Mouse (Mus musculus) myocyte (in vitro differentiated cells): ENCODE results near the gene Mcmbp. TPM values are rescaled to one million over a fixed set of nuclear protein-coding genes. Genes with fewer than 3 reads are reported as not detected.
A peak's percentile ranks its signal among the peaks of the same experiment; 100 is the strongest.
"Not testable (repeated sequence)": the region's sequence is repeated elsewhere in the genome, so short reads cannot be mapped to it uniquely, and the experiment has no call there.

ENCODE experiments used
- H3K27me3 ChIP-seq: one replicate; pipeline ENCODE4 v1.6.1; 2011; ENCODE audit not compliant: control insufficient read depth, insufficient read depth, insufficient read length
- H3K36me3 ChIP-seq: one replicate; pipeline ENCODE4 v1.6.1; 2011; ENCODE audit not compliant: control insufficient read depth, insufficient read depth
- H3K4me2 ChIP-seq: one replicate; pipeline ENCODE4 v1.6.1; 2011; ENCODE audit warnings: low read depth, control low read depth
- H3K4me3 ChIP-seq: one replicate; pipeline ENCODE4 v1.5.1; 2011; ENCODE audit warnings: mild to moderate bottlenecking, control low read depth, moderate library complexity
- H3K79me2 ChIP-seq: one replicate; pipeline ENCODE4 v1.6.1; 2011; ENCODE audit not compliant: control insufficient read depth, insufficient read depth
- H3ac ChIP-seq: one replicate; pipeline ENCODE4 v1.6.1; 2011; ENCODE audit not compliant: control insufficient read depth, insufficient read length
- CEBPB ChIP-seq: IDR thresholded peaks from 2 replicates; pipeline ENCODE4 v1.6.1; 2011; ENCODE audit warnings: mild to moderate bottlenecking, moderate library complexity; ENCODE audit not compliant: poor library complexity, insufficient read depth, severe bottlenecking
- E2F4 ChIP-seq: IDR thresholded peaks from one replicate; pipeline ENCODE4 v1.6.1; 2011; ENCODE audit warnings: mild to moderate bottlenecking, control low read depth, moderate library complexity; ENCODE audit not compliant: insufficient read depth
- MAX ChIP-seq: IDR thresholded peaks from one replicate; pipeline ENCODE4 v1.6.1; 2011; ENCODE audit warnings: low read depth, mild to moderate bottlenecking, control low read depth
- MYOD1 ChIP-seq, 3 experiments: IDR thresholded peaks; one replicate each; pipeline ENCODE4 v1.6.1; 2011; ENCODE audit warnings: control low read depth in 2 of 3, low read depth in 2 of 3, mild to moderate bottlenecking in 2 of 3, moderate library complexity in 1 of 3; ENCODE audit not compliant: insufficient read length in 2 of 3, control insufficient read depth in 1 of 3
- MYOG ChIP-seq, 3 experiments: IDR thresholded peaks; one replicate each; pipeline ENCODE4 v1.6.1; 2011; ENCODE audit warnings: control low read depth in 2 of 3, low read depth in 2 of 3, mild to moderate bottlenecking in 2 of 3; ENCODE audit not compliant: insufficient read length in 2 of 3, control insufficient read depth in 1 of 3, insufficient read depth in 1 of 3
- POLR2A ChIP-seq: IDR thresholded peaks from one replicate; pipeline ENCODE4 v1.6.1; 2011; ENCODE audit warnings: low read depth, mild to moderate bottlenecking, control low read depth, moderate library complexity; ENCODE audit not compliant: insufficient read length
- POLR2AphosphoS2 ChIP-seq: IDR thresholded peaks from one replicate; pipeline ENCODE4 v1.6.1; 2011; ENCODE audit warnings: low read depth, control low read depth; ENCODE audit not compliant: insufficient read length
- REST ChIP-seq: IDR thresholded peaks from one replicate; pipeline ENCODE4 v1.6.1; 2011; ENCODE audit warnings: mild to moderate bottlenecking, control low read depth, moderate library complexity; ENCODE audit not compliant: insufficient read depth, insufficient read length
- SRF ChIP-seq: IDR thresholded peaks from one replicate; pipeline ENCODE4 v1.6.1; 2011; ENCODE audit warnings: low read depth; ENCODE audit not compliant: control insufficient read depth, insufficient read length
- TCF12 ChIP-seq: IDR thresholded peaks from one replicate; pipeline ENCODE4 v1.6.1; 2011; ENCODE audit warnings: mild to moderate bottlenecking, control low read depth; ENCODE audit not compliant: poor library complexity, insufficient read depth, severe bottlenecking
- TCF3 ChIP-seq: IDR thresholded peaks from one replicate; pipeline ENCODE4 v1.6.1; 2011; ENCODE audit warnings: low read depth, control low read depth; ENCODE audit not compliant: insufficient read length
- USF1 ChIP-seq: IDR thresholded peaks from one replicate; pipeline ENCODE4 v1.6.1; 2011; ENCODE audit warnings: low read depth, mild to moderate bottlenecking, control low read depth, moderate library complexity
- polyA plus RNA-seq: library from polyadenylated mRNA; unstranded; fragments of >200 nt; fragmentation: generic; extraction: Trizol; gene quantifications from one replicate; pipeline ENCODE4 v1.2.1, GENCODE M21; 2012; ENCODE audit warnings: missing spikeins

Mcmbp gene
- polyA plus RNA-seq, 1 experiment: 14.5 TPM

DNA sequence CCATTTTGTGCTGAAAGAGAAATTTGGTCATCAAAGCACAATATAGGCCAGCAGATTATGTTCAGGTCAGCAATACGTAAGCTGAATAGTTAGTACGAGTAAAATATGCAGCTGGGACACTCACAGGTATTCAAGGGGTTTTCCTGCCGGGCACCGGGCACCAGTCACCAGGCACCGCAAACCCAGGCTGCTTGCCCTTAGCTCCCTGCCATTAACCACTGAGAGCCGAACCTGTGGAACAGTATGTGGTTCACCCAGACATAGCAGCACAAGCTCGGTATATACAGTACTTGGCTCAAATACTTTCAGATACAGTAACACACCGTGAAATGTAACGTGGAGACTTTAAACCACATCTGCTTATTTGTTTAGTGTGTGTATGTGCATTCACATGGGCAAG is 15.1 kb downstream of the Mcmbp start:
- H3K4me3 ChIP-seq: no peak overlapping the region
- TF ChIP-seq MAX: no peak
- TF ChIP-seq SRF: no peak
- TF ChIP-seq POLR2A: no peak
- TF ChIP-seq MYOD1 (IDR thresholded peaks at IDR 0.05; ENCODE audit: control insufficient read depth in 1 of 3, insufficient read length in 2 of 3, low read depth in 2 of 3): no peak
- TF ChIP-seq E2F4: no peak
- TF ChIP-seq MYOG (IDR thresholded peaks at IDR 0.05; ENCODE audit: control insufficient read depth in 1 of 3, insufficient read depth in 1 of 3, insufficient read length in 2 of 3, low read depth in 2 of 3): no peak
- TF ChIP-seq REST: no peak
- no peak for TF ChIP-seq CEBPB
- H3K79me2 ChIP-seq: peaks cover 31% of the 10 kb centered on the region
- no peak overlapping the region for H3ac ChIP-seq
- no peak overlapping the region for H3K4me2 ChIP-seq
- H3K36me3 ChIP-seq: peaks cover 4% of the 10 kb centered on the region
- H3K27me3 ChIP-seq: no peaks in the 10 kb centered on the region

DNA sequence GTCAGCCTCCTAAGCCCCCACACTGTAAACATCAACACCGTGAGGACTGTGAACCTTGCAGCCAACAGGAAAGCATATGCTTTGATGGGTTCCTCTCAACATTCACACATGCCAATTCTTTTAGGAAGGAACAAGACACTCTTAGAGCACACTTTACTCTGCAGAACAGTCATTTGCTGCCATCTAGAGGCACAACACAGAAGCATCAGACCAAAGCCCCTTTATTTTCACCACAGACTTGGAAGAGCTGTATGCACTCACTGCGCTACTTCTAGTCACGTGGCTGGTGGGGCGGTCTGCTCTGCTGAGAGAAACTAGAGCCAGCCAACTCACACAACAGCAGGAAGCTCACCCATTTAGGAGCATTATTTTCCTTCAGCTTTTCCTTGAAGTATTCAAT is 15.5 kb downstream of the Mcmbp start:
- TF ChIP-seq MYOG (IDR thresholded peaks at IDR 0.05; ENCODE audit: control insufficient read depth in 1 of 3, insufficient read depth in 1 of 3, insufficient read length in 2 of 3, low read depth in 2 of 3): no peak
- TF ChIP-seq MYOD1 (IDR thresholded peaks at IDR 0.05; ENCODE audit: control insufficient read depth in 1 of 3, insufficient read length in 2 of 3, low read depth in 2 of 3): no peak
- TF ChIP-seq USF1: peak; percentile 29
- Histone ChIP-seq H3K4me2 (no peak overlapping the region), H3K36me3 (peaks cover 4% of the 10 kb centered on the region), H3K4me3 (no peak overlapping the region), H3K79me2 (peaks cover 31% of the 10 kb centered on the region), H3K27me3 (no peaks in the 10 kb centered on the region), H3ac (no peak overlapping the region)

DNA sequence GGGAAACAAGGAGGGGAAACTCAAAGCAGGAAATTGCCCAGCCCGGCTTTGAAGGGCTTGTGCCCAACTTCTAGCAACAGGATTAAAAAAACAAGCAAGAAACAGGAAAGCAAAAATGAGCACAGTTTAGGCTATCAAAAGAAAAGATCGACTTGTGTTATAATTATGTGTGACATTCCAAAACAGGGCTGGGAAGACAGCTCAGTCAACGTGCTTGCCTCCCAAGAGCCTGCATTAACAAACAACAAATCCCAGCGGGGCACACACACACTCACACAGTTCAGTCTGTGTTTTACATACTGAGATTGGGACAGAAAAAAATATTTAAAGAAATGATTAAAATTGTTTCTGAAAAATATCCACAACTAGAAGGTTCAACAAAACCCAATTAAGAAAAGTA is 22.3 kb downstream of the Mcmbp start:
- Histone ChIP-seq H3ac (no peak overlapping the region), H3K36me3 (peaks cover 32% of the 10 kb centered on the region), H3K27me3 (no peaks in the 10 kb centered on the region), H3K79me2 (no peaks in the 10 kb centered on the region), H3K4me2 (no peak overlapping the region), H3K4me3 (no peak overlapping the region)
- TF ChIP-seq MAX: no peak
- no peak for TF ChIP-seq E2F4
- TF ChIP-seq REST: no peak
- no peak for TF ChIP-seq MYOD1 (IDR thresholded peaks at IDR 0.05; ENCODE audit: control insufficient read depth in 1 of 3, insufficient read length in 2 of 3, low read depth in 2 of 3)
- TF ChIP-seq TCF3: no peak
- no peak for TF ChIP-seq USF1
- TF ChIP-seq POLR2AphosphoS2: no peak
- TF ChIP-seq SRF: no peak
- no peak for TF ChIP-seq CEBPB
- TF ChIP-seq MYOG (IDR thresholded peaks at IDR 0.05; ENCODE audit: control insufficient read depth in 1 of 3, insufficient read depth in 1 of 3, insufficient read length in 2 of 3, low read depth in 2 of 3): no peak
- no peak for TF ChIP-seq TCF12
- TF ChIP-seq POLR2A: no peak

DNA sequence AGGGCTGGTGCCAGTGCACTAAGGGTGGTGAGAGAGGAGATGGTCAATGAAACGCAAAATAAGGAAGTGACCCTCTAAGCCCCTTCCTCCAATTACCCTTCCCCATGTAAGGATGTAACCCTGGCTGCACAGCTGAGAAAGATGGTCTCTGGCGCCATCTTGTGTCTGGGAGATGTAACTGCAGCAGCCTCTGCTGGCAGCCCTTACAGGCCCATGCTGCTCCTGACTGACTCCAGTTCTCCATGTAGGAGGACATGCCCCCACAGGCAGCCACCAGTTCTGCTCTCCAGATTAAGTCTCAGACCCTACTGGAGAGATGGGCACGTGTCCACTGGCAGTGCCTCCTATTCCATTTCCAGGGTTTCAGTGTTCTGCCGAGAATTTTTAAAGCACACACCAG is 34.6 kb downstream of the Mcmbp start:
- no peaks in the 10 kb centered on the region for H3K27me3 ChIP-seq
- no peaks in the 10 kb centered on the region for H3K79me2 ChIP-seq
- no peak overlapping the region for H3ac ChIP-seq
- no peak overlapping the region for H3K4me2 ChIP-seq
- no peak for TF ChIP-seq TCF3
- no peak for TF ChIP-seq USF1
- no peak for TF ChIP-seq MYOG (IDR thresholded peaks at IDR 0.05; ENCODE audit: control insufficient read depth in 1 of 3, insufficient read depth in 1 of 3, insufficient read length in 2 of 3, low read depth in 2 of 3)
- no peak for TF ChIP-seq POLR2AphosphoS2
- no peak for TF ChIP-seq TCF12
- no peak for TF ChIP-seq SRF
- no peak for TF ChIP-seq E2F4
- H3K4me3 ChIP-seq: no peak overlapping the region
- peaks cover 28% of the 10 kb centered on the region for H3K36me3 ChIP-seq

GRCm38 (mm10) chr7:128699959-128700358 is 40.3 kb downstream of the Mcmbp start:
- H3K4me3 ChIP-seq, H3K79me2 ChIP-seq, H3K4me2 ChIP-seq, H3ac ChIP-seq, H3K27me3 ChIP-seq: not testable (repeated sequence)
- peaks cover 28% of the 10 kb centered on the region for H3K36me3 ChIP-seq

DNA sequence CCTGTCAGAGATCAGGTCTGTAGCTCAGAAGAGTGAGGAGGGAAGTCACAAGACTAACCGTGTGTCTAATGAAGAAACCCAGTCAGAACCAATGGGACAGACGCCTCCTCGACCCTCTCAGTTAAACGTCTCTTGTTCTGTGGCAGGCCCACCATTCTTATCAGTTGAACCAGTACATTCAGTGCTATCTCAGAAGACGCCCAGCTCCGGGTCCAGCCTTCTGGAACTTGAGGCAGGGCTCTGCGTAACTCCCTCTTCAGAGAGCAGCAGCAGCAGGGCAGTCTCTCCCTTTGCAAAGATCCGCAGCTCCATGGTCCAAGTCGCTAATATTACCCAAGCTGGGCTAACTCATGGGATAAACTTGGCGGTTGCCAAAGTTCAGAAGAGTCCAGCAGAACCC is 45.4 kb downstream of the Mcmbp start:
- H3K79me2 ChIP-seq: no peaks in the 10 kb centered on the region
- H3ac ChIP-seq: no peak overlapping the region
- H3K36me3 ChIP-seq: peaks cover 27% of the 10 kb centered on the region
- no peak for TF ChIP-seq TCF3
- TF ChIP-seq SRF: no peak
- no peak for TF ChIP-seq E2F4
- no peak for TF ChIP-seq USF1
- no peak for TF ChIP-seq MYOD1 (IDR thresholded peaks at IDR 0.05; ENCODE audit: control insufficient read depth in 1 of 3, insufficient read length in 2 of 3, low read depth in 2 of 3)
- TF ChIP-seq MAX: no peak
- TF ChIP-seq POLR2A: no peak
- TF ChIP-seq CEBPB: no peak
- TF ChIP-seq TCF12: no peak
- TF ChIP-seq MYOG (IDR thresholded peaks at IDR 0.05; ENCODE audit: control insufficient read depth in 1 of 3, insufficient read depth in 1 of 3, insufficient read length in 2 of 3, low read depth in 2 of 3): no peak
- no peaks in the 10 kb centered on the region for H3K27me3 ChIP-seq
- H3K4me3 ChIP-seq: no peak overlapping the region
- H3K4me2 ChIP-seq: no peak overlapping the region
